Mouse (Mus musculus): Measurements from ENCODE around the gene Fem1a. TPM values are rescaled to one million over a fixed set of nuclear protein-coding genes. Genes with fewer than 3 reads are reported as not detected.

Fem1a gene
- 10 to 100 TPM; 27.8 to 38.0 TPM for total RNA-seq (2021)
- long read RNA-seq, experiment 1, full-length matches to known transcripts = 49 of 49 reads
- long read RNA-seq, experiment 1, partial matches to known transcripts = 0 of 49 reads
- long read RNA-seq, experiment 1, other reads (novel, unspliced or antisense) = 0 of 49 reads
- long read RNA-seq, experiment 2, full-length matches to known transcripts = 32 of 33 reads
- long read RNA-seq, experiment 2, partial matches to known transcripts = 0 of 33 reads
- long read RNA-seq, experiment 2, other reads (novel, unspliced or antisense) = 1 of 33 reads

GRCm38 (mm10) chr17:56256239-56256881 is at the start of gene Fem1a:
Gene Fem1a (plus strand): TSS chr17:56256810.
- peak; percentile 90 for DNase-seq

- DNase-seq = no peak
Observed at GRCm38 (mm10) chr17:56206986-56207674, 49.5 kb upstream of the Fem1a start.

GRCm38 (mm10) chr17:56207963-56208530 is 48.6 kb upstream of the Fem1a start:
- DNase-seq = peak; percentile 43

GRCm38 (mm10) chr17:56208821-56209220 is 47.8 kb upstream of the Fem1a start:
- DNase-seq = no peak

- no peak for DNase-seq
Observed at GRCm38 (mm10) chr17:56211090-56211489, 45.5 kb upstream of the Fem1a start.

- no peak for DNase-seq
Observed at GRCm38 (mm10) chr17:56212676-56213075, 43.9 kb upstream of the Fem1a start.

GRCm38 (mm10) chr17:56214229-56214628 is 42.4 kb upstream of the Fem1a start:
- DNase-seq = no peak

- DNase-seq = peak; percentile 74
Observed at GRCm38 (mm10) chr17:56217670-56218069, 38.9 kb upstream of the Fem1a start.

GRCm38 (mm10) chr17:56218377-56219191 is 38.0 kb upstream of the Fem1a start, which contains the start of gene Dpp9:
Gene Dpp9 (minus strand): TSS chr17:56218905.
- DNase-seq = peak; percentile 92

GRCm38 (mm10) chr17:56219251-56219650 is 37.4 kb upstream of the Fem1a start:
- DNase-seq = no peak

- DNase-seq = peak; percentile 74
Observed at GRCm38 (mm10) chr17:56219805-56220204, 36.8 kb upstream of the Fem1a start.

GRCm38 (mm10) chr17:56224916-56225315 is 31.7 kb upstream of the Fem1a start:
- no peak for DNase-seq

GRCm38 (mm10) chr17:56226566-56226965 is 30.0 kb upstream of the Fem1a start:
- no peak for DNase-seq

GRCm38 (mm10) chr17:56229943-56230342 is 26.7 kb upstream of the Fem1a start:
- DNase-seq = no peak

- no peak for DNase-seq
Observed at GRCm38 (mm10) chr17:56233389-56233788, 23.2 kb upstream of the Fem1a start.

- DNase-seq = peak; percentile 62
Observed at GRCm38 (mm10) chr17:56233818-56234469, 22.7 kb upstream of the Fem1a start.

- peak; percentile 96 for DNase-seq
Observed at GRCm38 (mm10) chr17:56241541-56242401, 14.8 kb upstream of the Fem1a start.

GRCm38 (mm10) chr17:56245608-56246007 is 11.0 kb upstream of the Fem1a start:
- DNase-seq = no peak

- DNase-seq = peak; percentile 84
Observed at GRCm38 (mm10) chr17:56251136-56251829, 5.3 kb upstream of the Fem1a start.

GRCm38 (mm10) chr17:56254695-56255094 is 1.9 kb upstream of the Fem1a start:
- no peak for DNase-seq
